Mouse (Mus musculus): ENCODE results near the gene Mrpl18. TPM values are rescaled to one million over a fixed set of nuclear protein-coding genes. Genes with fewer than 3 reads are reported as not detected.
"Not testable (repeated sequence)": the region's sequence is repeated elsewhere in the genome, so short reads cannot be mapped to it uniquely, and the experiment has no call there.

Mrpl18 gene
- polyA plus RNA-seq, 2 experiments: 55.4 to 107 TPM

- TF ChIP-seq EP300 (IDR thresholded peaks at IDR 0.05; ENCODE audit: low read depth) (no peak), CTCF (IDR thresholded peaks at IDR 0.05; ENCODE audit: low read depth) (no peak)
- Histone ChIP-seq H3K27me3 (ENCODE audit: control insufficient read depth, insufficient read depth, low read length) (no peaks in the 10 kb centered on the region), H3K36me3 (replicated peaks; ENCODE audit: control insufficient read depth, insufficient read depth, low read depth) (no peaks in the 10 kb centered on the region; the same call in 1 of the 2 replicates), H3K9me3 (ENCODE audit: control insufficient read depth, low read length) (no peaks in the 10 kb centered on the region), H3K9ac (replicated peaks) (no peak overlapping the region), H3K4me3 (ENCODE audit: insufficient read depth in 1 of 2, low read depth in 2 of 2, low read length in 2 of 2) (no peak overlapping the region), H3K27ac (no peak overlapping the region), H3K4me2 (ENCODE audit: low read depth) (no peak overlapping the region), H3K4me1 (replicated peaks; ENCODE audit: control insufficient read depth in 2 of 2, insufficient read depth in 2 of 2, low read length in 1 of 2) (no peaks in the 10 kb centered on the region)
- DNase-seq (ENCODE audit: low read depth in 3 of 3, low spot score in 3 of 3) (no peak), ATAC-seq (ENCODE audit: insufficient read depth) (no peak)
- 75% methylated on average over 11 of the region's 12 CpGs for WGBS (ENCODE audit: insufficient replicate concordance)
Observed at GRCm38 (mm10) chr17:12903372-12904333, 12.5 kb downstream of the Mrpl18 start.

GRCm38 (mm10) chr17:12902291-12902690 lies 13.9 kb downstream of the Mrpl18 start:
- DNase-seq (ENCODE audit: low read depth in 3 of 3, low spot score in 3 of 3) (no peak), ATAC-seq (ENCODE audit: insufficient read depth) (no peak)
- 89% methylated on average over 6 of the region's 6 CpGs for WGBS (ENCODE audit: insufficient replicate concordance)
- Histone ChIP-seq H3K4me3 (ENCODE audit: insufficient read depth in 1 of 2, low read depth in 2 of 2, low read length in 2 of 2) (no peak overlapping the region), H3K4me1 (replicated peaks; ENCODE audit: control insufficient read depth in 2 of 2, insufficient read depth in 2 of 2, low read length in 1 of 2) (no peaks in the 10 kb centered on the region), H3K9ac (replicated peaks) (no peak overlapping the region), H3K4me2 (ENCODE audit: low read depth) (no peak overlapping the region), H3K36me3 (replicated peaks; ENCODE audit: control insufficient read depth, insufficient read depth, low read depth) (no peaks in the 10 kb centered on the region; the same call in 1 of the 2 replicates), H3K27ac (no peak overlapping the region), H3K27me3 (ENCODE audit: control insufficient read depth, insufficient read depth, low read length) (no peaks in the 10 kb centered on the region), H3K9me3 (ENCODE audit: control insufficient read depth, low read length) (no peaks in the 10 kb centered on the region)
- TF ChIP-seq EP300 (IDR thresholded peaks at IDR 0.05; ENCODE audit: low read depth) (no peak), CTCF (IDR thresholded peaks at IDR 0.05; ENCODE audit: low read depth) (no peak)

GRCm38 (mm10) chr17:12898607-12899006 lies 17.5 kb downstream of the Mrpl18 start:
- WGBS (ENCODE audit: insufficient replicate concordance): 61% methylated on average over 2 of the region's 2 CpGs
- not testable (repeated sequence) for H3K4me1 ChIP-seq (replicated peaks; ENCODE audit: control insufficient read depth in 2 of 2, insufficient read depth in 2 of 2, low read length in 1 of 2); H3K4me3 ChIP-seq (ENCODE audit: insufficient read depth in 1 of 2, low read depth in 2 of 2, low read length in 2 of 2); H3K4me2 ChIP-seq (ENCODE audit: low read depth); H3K9ac ChIP-seq (replicated peaks); H3K27me3 ChIP-seq (ENCODE audit: control insufficient read depth, insufficient read depth, low read length); ATAC-seq (ENCODE audit: insufficient read depth); H3K27ac ChIP-seq; H3K36me3 ChIP-seq (replicated peaks; ENCODE audit: control insufficient read depth, insufficient read depth, low read depth); H3K9me3 ChIP-seq (ENCODE audit: control insufficient read depth, low read length); DNase-seq (ENCODE audit: low read depth in 3 of 3, low spot score in 3 of 3)

- TF ChIP-seq CTCF (IDR thresholded peaks at IDR 0.05; ENCODE audit: low read depth): no peak
- TF ChIP-seq EP300 (IDR thresholded peaks at IDR 0.05; ENCODE audit: low read depth): no peak
- WGBS (ENCODE audit: insufficient replicate concordance): 79% methylated on average over 5 of the region's 5 CpGs
- no peak for ATAC-seq (ENCODE audit: insufficient read depth)
Observed at GRCm38 (mm10) chr17:12897674-12898073, 18.5 kb downstream of the Mrpl18 start.

GRCm38 (mm10) chr17:12892033-12892432 lies 24.1 kb downstream of the Mrpl18 start:
- WGBS (ENCODE audit: insufficient replicate concordance): 80% methylated on average over 9 of the region's 9 CpGs
- no peak overlapping the region for H3K4me3 ChIP-seq (ENCODE audit: insufficient read depth in 1 of 2, low read depth in 2 of 2, low read length in 2 of 2)
- no peaks in the 10 kb centered on the region for H3K27me3 ChIP-seq (ENCODE audit: control insufficient read depth, insufficient read depth, low read length)
- TF ChIP-seq EP300 (IDR thresholded peaks at IDR 0.05; ENCODE audit: low read depth) (no peak), CTCF (IDR thresholded peaks at IDR 0.05; ENCODE audit: low read depth) (no peak)
- no peak overlapping the region for H3K9ac ChIP-seq (replicated peaks)
- H3K27ac ChIP-seq: no peak overlapping the region
- H3K4me2 ChIP-seq (ENCODE audit: low read depth): no peak overlapping the region
- H3K9me3 ChIP-seq (ENCODE audit: control insufficient read depth, low read length): no peaks in the 10 kb centered on the region
- no peak for ATAC-seq (ENCODE audit: insufficient read depth)
- H3K36me3 ChIP-seq (replicated peaks; ENCODE audit: control insufficient read depth, insufficient read depth, low read depth): no peaks in the 10 kb centered on the region
- H3K4me1 ChIP-seq (replicated peaks; ENCODE audit: control insufficient read depth in 2 of 2, insufficient read depth in 2 of 2, low read length in 1 of 2): no peaks in the 10 kb centered on the region
- DNase-seq (ENCODE audit: low read depth in 3 of 3, low spot score in 3 of 3): no peak

More at GRCm38 (mm10) chr17:12897674-12898073, 18.5 kb downstream of the Mrpl18 start:
- no peak for DNase-seq (ENCODE audit: low read depth in 3 of 3, low spot score in 3 of 3)
- Histone ChIP-seq H3K4me3 (ENCODE audit: insufficient read depth in 1 of 2, low read depth in 2 of 2, low read length in 2 of 2) (no peak overlapping the region), H3K9ac (replicated peaks) (no peak overlapping the region), H3K27me3 (ENCODE audit: control insufficient read depth, insufficient read depth, low read length) (no peaks in the 10 kb centered on the region), H3K27ac (no peak overlapping the region), H3K4me1 (replicated peaks; ENCODE audit: control insufficient read depth in 2 of 2, insufficient read depth in 2 of 2, low read length in 1 of 2) (no peaks in the 10 kb centered on the region), H3K9me3 (ENCODE audit: control insufficient read depth, low read length) (no peaks in the 10 kb centered on the region), H3K36me3 (replicated peaks; ENCODE audit: control insufficient read depth, insufficient read depth, low read depth) (no peaks in the 10 kb centered on the region), H3K4me2 (ENCODE audit: low read depth) (no peak overlapping the region)

All from liver, embryonic 14.5 days (tissue).